Mouse (Mus musculus): ENCODE data around the gene Gm10837. TPM values are rescaled to one million over a fixed set of nuclear protein-coding genes. Genes with fewer than 3 reads are reported as not detected.
"Not testable (repeated sequence)": the region's sequence is repeated elsewhere in the genome, so short reads cannot be mapped to it uniquely, and the experiment has no call there.

Gene Gm10837
- polyA plus RNA-seq, 1 experiment from 2014 or later: 0.27 TPM

- Histone ChIP-seq H3K4me1 (peaks cover 83% of the 10 kb centered on the region), H3K9me3 (no peaks in the 10 kb centered on the region), H3K36me3 (replicated peaks) (peaks cover 32% of the 10 kb centered on the region), H3K27me3 (ENCODE audit: poor library complexity, severe bottlenecking) (peaks cover 47% of the 10 kb centered on the region), H3K4me3 (peak overlapping the region; percentile 89), H3K27ac (peak overlapping the region; percentile 99)
- 88% methylated on average over 1 of the region's 1 CpGs for WGBS
- no peak for DNase-seq (ENCODE audit: extremely low spot score, low spot score)
Observed at GRCm38 (mm10) chr14:122459776-122460175, 30.6 kb upstream of the Gm10837 start.

- H3K36me3 ChIP-seq (replicated peaks): peaks cover 32% of the 10 kb centered on the region
- H3K4me1 ChIP-seq: peaks cover 83% of the 10 kb centered on the region
- peak overlapping the region; percentile 99 for H3K27ac ChIP-seq
- DNase-seq (ENCODE audit: extremely low spot score, low spot score): no peak
- H3K4me3 ChIP-seq: peak overlapping the region; percentile 89
- 51% methylated on average over 5 of the region's 5 CpGs for WGBS
- H3K27me3 ChIP-seq (ENCODE audit: poor library complexity, severe bottlenecking): peaks cover 51% of the 10 kb centered on the region
- H3K9me3 ChIP-seq: no peaks in the 10 kb centered on the region
Observed at GRCm38 (mm10) chr14:122460226-122460625, 30.2 kb upstream of the Gm10837 start.

- H3K27me3 ChIP-seq (ENCODE audit: poor library complexity, severe bottlenecking): peaks cover 64% of the 10 kb centered on the region
- no peak for DNase-seq (ENCODE audit: extremely low spot score, low spot score)
- H3K9me3 ChIP-seq: no peaks in the 10 kb centered on the region
- H3K4me1 ChIP-seq: peaks cover 82% of the 10 kb centered on the region
- peaks cover 29% of the 10 kb centered on the region for H3K36me3 ChIP-seq (replicated peaks)
- 16% methylated on average over 3 of the region's 3 CpGs for WGBS
- peak overlapping the region; percentile 89 for H3K4me3 ChIP-seq
- peak overlapping the region; percentile 99 for H3K27ac ChIP-seq
Observed at GRCm38 (mm10) chr14:122461500-122461899, 28.9 kb upstream of the Gm10837 start.

- Histone ChIP-seq H3K4me3 (peak overlapping the region; percentile 89), H3K27ac (peak overlapping the region; percentile 99), H3K27me3 (ENCODE audit: poor library complexity, severe bottlenecking) (peaks cover 69% of the 10 kb centered on the region), H3K36me3 (replicated peaks) (peaks cover 29% of the 10 kb centered on the region), H3K9me3 (no peaks in the 10 kb centered on the region), H3K4me1 (peaks cover 85% of the 10 kb centered on the region)
- DNase-seq (ENCODE audit: extremely low spot score, low spot score): no peak
- WGBS: 4% methylated on average over 9 of the region's 9 CpGs
Observed at GRCm38 (mm10) chr14:122461966-122462365, 28.4 kb upstream of the Gm10837 start.

GRCm38 (mm10) chr14:122462689-122463079, 27.7 kb upstream of the Gm10837 start:
- WGBS: 2% methylated on average over 17 of the region's 17 CpGs
- no peak for DNase-seq (ENCODE audit: extremely low spot score, low spot score)
- peaks cover 92% of the 10 kb centered on the region for H3K4me1 ChIP-seq
- peaks cover 76% of the 10 kb centered on the region for H3K27me3 ChIP-seq (ENCODE audit: poor library complexity, severe bottlenecking)
- H3K27ac ChIP-seq: peak overlapping the region; percentile 99
- H3K4me3 ChIP-seq: peak overlapping the region; percentile 89
- H3K9me3 ChIP-seq: no peaks in the 10 kb centered on the region
- H3K36me3 ChIP-seq (replicated peaks): peaks cover 29% of the 10 kb centered on the region

GRCm38 (mm10) chr14:122463080-122463691, 27.2 kb upstream of the Gm10837 start:
- peaks cover 29% of the 10 kb centered on the region for H3K36me3 ChIP-seq (replicated peaks)
- peak; percentile 51 for DNase-seq (ENCODE audit: extremely low spot score, low spot score)
- peaks cover 81% of the 10 kb centered on the region for H3K27me3 ChIP-seq (ENCODE audit: poor library complexity, severe bottlenecking)
- peak overlapping the region; percentile 89 for H3K4me3 ChIP-seq
- H3K9me3 ChIP-seq: no peaks in the 10 kb centered on the region
- H3K4me1 ChIP-seq: peaks cover 94% of the 10 kb centered on the region
- peak overlapping the region; percentile 99 for H3K27ac ChIP-seq
- WGBS: under 1% methylated on average over 40 of the region's 40 CpGs

- WGBS: under 1% methylated on average over 58 of the region's 58 CpGs
Observed at GRCm38 (mm10) chr14:122463734-122464341, 26.5 kb upstream of the Gm10837 start.

GRCm38 (mm10) chr14:122464351-122464762, 26.0 kb upstream of the Gm10837 start:
- peak overlapping the region; percentile 99 for H3K27ac ChIP-seq

More at GRCm38 (mm10) chr14:122463734-122464341, 26.5 kb upstream of the Gm10837 start:
- Histone ChIP-seq H3K27me3 (ENCODE audit: poor library complexity, severe bottlenecking) (peaks cover 88% of the 10 kb centered on the region), H3K4me3 (peak overlapping the region; percentile 89), H3K4me1 (peaks cover 96% of the 10 kb centered on the region), H3K27ac (peak overlapping the region; percentile 99), H3K36me3 (replicated peaks) (peaks cover 24% of the 10 kb centered on the region)
- H3K9me3 ChIP-seq: not testable (repeated sequence)
- peak; percentile 79 for DNase-seq (ENCODE audit: extremely low spot score, low spot score)

GRCm38 (mm10) chr14:122464763-122465741, 25.3 kb upstream of the Gm10837 start, which contains the start of gene Zic5:
Zic5 (minus strand) TSS chr14:122465677.
- H3K4me3 ChIP-seq: peak within 1 kb of the TSS; percentile 89
- H3K4me1 ChIP-seq: peaks cover 96% of the 10 kb centered on the region
- H3K27me3 ChIP-seq (ENCODE audit: poor library complexity, severe bottlenecking): peaks cover 95% of the 10 kb centered on the region
- peak; percentile 88 for DNase-seq (ENCODE audit: extremely low spot score, low spot score)
- no peaks in the 10 kb centered on the region for H3K9me3 ChIP-seq
- H3K27ac ChIP-seq: peak within 1 kb of the TSS; percentile 99
- WGBS: under 1% methylated on average over 51 of the region's 62 CpGs
- H3K36me3 ChIP-seq (replicated peaks): peaks cover 12% of the 10 kb centered on the region

More at GRCm38 (mm10) chr14:122464351-122464762, 26.0 kb upstream of the Gm10837 start:
- peaks cover 93% of the 10 kb centered on the region for H3K27me3 ChIP-seq (ENCODE audit: poor library complexity, severe bottlenecking)
- no peak for DNase-seq (ENCODE audit: extremely low spot score, low spot score)
- H3K4me3 ChIP-seq: peak overlapping the region; percentile 89
- no peaks in the 10 kb centered on the region for H3K9me3 ChIP-seq
- H3K36me3 ChIP-seq (replicated peaks): peaks cover 19% of the 10 kb centered on the region
- peaks cover 96% of the 10 kb centered on the region for H3K4me1 ChIP-seq
- WGBS: under 1% methylated on average over 58 of the region's 62 CpGs

- peak overlapping the region; percentile 89 for H3K4me3 ChIP-seq
- peaks cover 12% of the 10 kb centered on the region for H3K36me3 ChIP-seq (replicated peaks)
- peaks cover 98% of the 10 kb centered on the region for H3K27me3 ChIP-seq (ENCODE audit: poor library complexity, severe bottlenecking)
- peaks cover 93% of the 10 kb centered on the region for H3K4me1 ChIP-seq
- 24% methylated on average over 13 of the region's 13 CpGs for WGBS
- peak; percentile 25 for DNase-seq (ENCODE audit: extremely low spot score, low spot score)
- no peaks in the 10 kb centered on the region for H3K9me3 ChIP-seq
- peak overlapping the region; percentile 99 for H3K27ac ChIP-seq
Observed at GRCm38 (mm10) chr14:122465931-122466490, 24.4 kb upstream of the Gm10837 start.

GRCm38 (mm10) chr14:122466756-122467362, 23.5 kb upstream of the Gm10837 start:
- H3K36me3 ChIP-seq (replicated peaks): peaks cover 8% of the 10 kb centered on the region
- H3K4me3 ChIP-seq: peak overlapping the region; percentile 89
- DNase-seq (ENCODE audit: extremely low spot score, low spot score): peak; percentile 14
- no peaks in the 10 kb centered on the region for H3K9me3 ChIP-seq
- peak overlapping the region; percentile 88; the same call in 1 of the 2 replicates for H3K27ac ChIP-seq
- H3K4me1 ChIP-seq: peaks cover 94% of the 10 kb centered on the region
- 56% methylated on average over 7 of the region's 7 CpGs for WGBS
- H3K27me3 ChIP-seq (ENCODE audit: poor library complexity, severe bottlenecking): peaks cover 99% of the 10 kb centered on the region

Measured in forebrain, embryonic 10.5 days (tissue).